Mouse (Mus musculus) neural tube, embryonic 12.5 days (tissue): ENCODE measurements around the gene Ccdc162. TPM values are rescaled to one million over a fixed set of nuclear protein-coding genes. Genes with fewer than 3 reads are reported as not detected.

Experiments
- ATAC-seq: fragments of 200-750 bp; cut with Nextera tagmentation; 2 replicates; pipeline ENCODE4 v1.8.0; 2017; ENCODE audit warnings: low read depth, mild to moderate bottlenecking, moderate TSS enrichment, moderate library complexity; ENCODE audit not compliant: low FRiP score
- H3K27ac ChIP-seq: fragments of 300-500 bp; sonication (generic); 2 replicates; pipeline ENCODE4 v1.5.1; 2016
- H3K27me3 ChIP-seq: fragments of 300-500 bp; sonication (generic); replicated peaks from 2 replicates; pipeline ENCODE4 v1.6.1; 2016; ENCODE audit warnings: mild to moderate bottlenecking
- H3K36me3 ChIP-seq: fragments of 300-500 bp; sonication (generic); 2 replicates; pipeline ENCODE4 v1.6.1; 2016; ENCODE audit warnings: mild to moderate bottlenecking
- H3K4me1 ChIP-seq: fragments of 300-500 bp; sonication (generic); 2 replicates; pipeline ENCODE4 v1.6.1; 2016
- H3K4me2 ChIP-seq: fragments of 300-500 bp; sonication (generic); replicated peaks from 2 replicates; pipeline ENCODE4 v1.6.1; 2016; ENCODE audit warnings: mild to moderate bottlenecking
- H3K4me3 ChIP-seq: fragments of 300-500 bp; sonication (generic); 2 replicates; pipeline ENCODE4 v1.5.1; 2016
- H3K9ac ChIP-seq: fragments of 300-500 bp; sonication (generic); 2 replicates; pipeline ENCODE4 v1.6.1; 2016; ENCODE audit warnings: mild to moderate bottlenecking
- H3K9me3 ChIP-seq: fragments of 300-500 bp; sonication (generic); 2 replicates; pipeline ENCODE4 v1.6.1; 2016; ENCODE audit warnings: mild to moderate bottlenecking
- WGBS: fragments of 180-500 bp; shearing (Covaris S2); methylation state at CpG from one replicate; pipeline ENCODE4 v1.1.7; 2016; 5-methylcytosine and 5-hydroxymethylcytosine counted together
- polyA plus RNA-seq: library from polyadenylated mRNA; unstranded; fragments of >200 nt; fragmentation: Nextera tagmentation; extraction: Ambion mirVana; gene quantifications from 2 replicates; pipeline ENCODE4 v1.2.1, GENCODE M21; 2016

Gene Ccdc162
- polyA plus RNA-seq = 0.27 and 0.51 TPM in 2 replicates

DNA sequence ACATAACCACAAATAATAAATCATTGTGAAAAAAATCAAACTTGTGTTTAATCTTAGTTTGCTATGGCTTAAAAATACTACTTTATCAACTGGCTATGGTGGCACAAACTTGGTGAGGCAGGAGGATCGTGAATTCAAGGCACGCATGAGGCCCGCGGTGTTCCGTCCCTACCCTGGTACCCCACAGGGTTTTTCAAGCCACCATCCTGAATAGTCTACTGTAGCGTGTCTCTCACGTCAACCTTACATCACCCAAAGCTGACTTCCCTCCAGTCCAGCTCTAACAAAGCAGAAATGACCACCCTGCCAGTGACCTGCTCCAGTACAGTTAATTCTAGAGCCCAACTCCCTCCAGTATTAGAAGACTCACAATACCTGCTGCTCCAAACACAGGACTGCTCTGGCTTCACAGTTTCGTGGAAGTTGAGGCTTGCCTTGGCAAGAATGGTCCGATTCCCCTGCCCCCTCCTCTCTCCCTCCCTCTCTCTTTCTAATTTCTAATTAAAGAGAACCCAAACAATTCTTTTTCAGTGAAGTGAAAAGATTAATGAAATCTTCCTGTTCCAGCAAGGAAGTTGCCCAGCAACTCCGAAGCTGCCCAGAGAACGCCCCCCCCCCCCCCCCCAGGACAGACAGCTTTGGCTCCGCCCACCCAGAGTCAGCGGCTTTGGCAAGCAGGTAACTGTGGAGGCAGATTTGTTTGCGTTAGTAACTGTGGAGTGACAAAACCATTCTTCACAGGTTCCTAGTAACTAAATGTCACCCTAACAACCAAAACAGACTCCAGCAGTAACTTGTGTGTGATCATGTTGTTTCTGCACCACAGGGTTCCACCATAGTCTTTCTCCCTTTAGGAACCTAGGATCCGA is at the start of gene Ccdc162:
Gene Ccdc162, minus strand, starts transcription at position 606 of the 869 bp plus-strand sequence.
- ATAC-seq = peak; percentile 76
- Histone ChIP-seq H3K27ac (no peak within 1 kb of the TSS), H3K4me2 (peak within 1 kb of the TSS; percentile 18; the same call in 1 of the 2 replicates), H3K36me3 (no peaks in the 10 kb centered on the region), H3K27me3 (no peaks in the 10 kb centered on the region), H3K4me1 (peaks cover 21% of the 10 kb centered on the region), H3K9ac (no peak within 1 kb of the TSS), H3K4me3 (no peak within 1 kb of the TSS), H3K9me3 (no peaks in the 10 kb centered on the region)
- WGBS = 44% methylated on average over 15 of the region's 15 CpGs

DNA sequence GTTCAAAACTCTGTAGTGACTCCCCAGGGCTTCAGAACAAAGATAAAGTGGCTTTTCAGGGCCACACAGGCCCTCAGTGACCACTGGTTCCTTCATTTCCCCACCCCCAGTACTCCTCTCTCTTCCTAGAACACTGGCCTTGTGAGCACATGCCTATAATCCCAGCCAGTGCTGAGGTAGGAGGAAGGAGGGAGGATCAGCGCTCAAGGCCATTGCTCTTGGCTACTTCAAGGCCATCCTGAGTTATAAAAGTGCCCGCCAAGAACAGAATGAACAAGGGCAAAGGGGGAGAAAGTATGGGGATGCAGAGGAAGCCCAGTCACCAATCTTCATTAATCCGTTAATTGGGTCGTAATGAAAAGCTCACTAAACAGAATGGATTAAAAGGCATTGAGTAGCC is 49.2 kb upstream of the Ccdc162 start:
- Histone ChIP-seq H3K36me3 (no peaks in the 10 kb centered on the region), H3K4me1 (no peaks in the 10 kb centered on the region), H3K4me2 (no peak overlapping the region), H3K27me3 (no peaks in the 10 kb centered on the region), H3K9me3 (no peaks in the 10 kb centered on the region), H3K4me3 (no peak overlapping the region), H3K9ac (no peak overlapping the region), H3K27ac (no peak overlapping the region)
- ATAC-seq = no peak
- WGBS = 95% methylated on average over 4 of the region's 4 CpGs

DNA sequence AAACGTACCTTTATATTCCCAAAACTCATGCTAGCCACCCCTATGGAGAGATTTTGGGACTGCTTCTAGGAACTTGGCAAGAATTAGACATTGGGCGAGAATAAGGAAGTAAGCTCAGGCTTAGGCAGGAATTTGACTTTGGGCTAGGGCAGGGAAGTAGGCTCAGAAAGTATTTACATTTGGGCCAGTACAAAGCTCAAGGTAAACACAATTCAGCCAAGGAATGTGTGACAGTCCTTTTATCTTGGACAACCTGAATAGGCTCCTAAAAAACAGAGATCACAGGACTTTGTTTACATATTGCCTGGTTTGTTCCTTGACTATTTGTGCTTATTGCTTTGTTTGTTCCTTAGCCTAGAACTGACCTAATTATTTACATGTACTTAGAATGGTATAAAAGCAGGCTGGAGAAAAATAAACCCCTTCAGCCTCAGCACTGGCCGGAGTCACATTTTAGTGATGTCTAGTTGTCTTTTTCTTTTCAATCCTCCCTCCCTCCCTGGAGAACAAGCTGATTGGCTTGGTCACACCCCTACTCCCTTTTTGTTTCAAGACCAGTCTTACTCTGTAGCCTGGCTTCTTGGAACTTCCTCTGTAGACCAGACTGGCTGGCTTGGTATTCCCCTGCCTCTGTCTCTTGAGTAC is 47.4 kb upstream of the Ccdc162 start:
- ATAC-seq = no peak
- 80% methylated on average over 3 of the region's 3 CpGs for WGBS
- no peaks in the 10 kb centered on the region for H3K9me3 ChIP-seq

DNA sequence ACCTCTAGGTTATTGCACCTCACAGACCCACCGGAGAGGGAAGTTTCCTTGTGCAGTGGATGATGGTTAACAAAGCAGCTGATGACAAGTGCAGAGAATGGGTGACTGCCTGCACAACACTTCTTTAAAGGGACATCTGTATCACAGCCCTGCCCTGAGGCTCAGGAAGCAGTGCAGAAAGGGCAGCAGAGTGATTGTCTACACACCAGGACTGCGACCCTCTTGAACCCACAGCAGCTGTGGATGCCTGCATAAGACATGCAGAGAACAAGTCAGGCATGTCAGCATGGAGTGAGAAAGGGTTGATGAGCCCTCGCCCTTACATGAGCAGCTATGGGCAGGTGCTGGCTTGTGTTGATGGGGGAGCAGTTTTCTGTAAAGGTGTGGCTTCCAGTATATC is 44.4 kb upstream of the Ccdc162 start:
- no peaks in the 10 kb centered on the region for H3K36me3 ChIP-seq
- H3K9ac ChIP-seq = no peak overlapping the region
- no peak overlapping the region for H3K27ac ChIP-seq
- H3K4me2 ChIP-seq = no peak overlapping the region
- no peaks in the 10 kb centered on the region for H3K27me3 ChIP-seq
- 62% methylated on average over 3 of the region's 3 CpGs for WGBS
- no peaks in the 10 kb centered on the region for H3K9me3 ChIP-seq
- ATAC-seq = no peak
- no peaks in the 10 kb centered on the region for H3K4me1 ChIP-seq
- no peak overlapping the region for H3K4me3 ChIP-seq

More for the DNA sequence above, 47.4 kb upstream of the Ccdc162 start:
- Histone ChIP-seq H3K4me1 (no peaks in the 10 kb centered on the region), H3K9ac (no peak overlapping the region), H3K27me3 (no peaks in the 10 kb centered on the region), H3K36me3 (no peaks in the 10 kb centered on the region), H3K4me3 (no peak overlapping the region), H3K27ac (no peak overlapping the region), H3K4me2 (no peak overlapping the region)

DNA sequence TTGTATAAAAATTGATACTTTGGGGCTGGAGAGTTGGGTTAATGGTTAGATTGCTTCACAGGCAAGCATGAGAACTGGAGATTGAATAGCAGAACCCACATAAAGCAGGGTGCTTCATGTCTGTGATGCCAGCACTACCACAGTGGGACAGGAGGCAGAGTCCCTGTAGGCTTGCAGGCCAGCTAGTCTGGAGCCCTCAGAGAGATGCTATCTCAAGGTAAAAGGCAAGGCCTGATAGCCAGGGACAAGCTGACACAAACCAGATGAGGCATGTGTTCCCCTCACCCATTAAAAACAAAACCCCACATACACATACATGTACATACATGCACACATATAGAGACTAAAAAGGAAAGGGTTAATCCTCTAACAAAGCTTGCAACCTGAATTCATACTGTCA is 41.6 kb upstream of the Ccdc162 start:
- Histone ChIP-seq H3K4me1 (no peaks in the 10 kb centered on the region), H3K9ac (no peak overlapping the region), H3K36me3 (no peaks in the 10 kb centered on the region), H3K9me3 (no peaks in the 10 kb centered on the region), H3K27me3 (no peaks in the 10 kb centered on the region), H3K4me2 (no peak overlapping the region), H3K4me3 (no peak overlapping the region), H3K27ac (no peak overlapping the region)
- ATAC-seq = no peak

DNA sequence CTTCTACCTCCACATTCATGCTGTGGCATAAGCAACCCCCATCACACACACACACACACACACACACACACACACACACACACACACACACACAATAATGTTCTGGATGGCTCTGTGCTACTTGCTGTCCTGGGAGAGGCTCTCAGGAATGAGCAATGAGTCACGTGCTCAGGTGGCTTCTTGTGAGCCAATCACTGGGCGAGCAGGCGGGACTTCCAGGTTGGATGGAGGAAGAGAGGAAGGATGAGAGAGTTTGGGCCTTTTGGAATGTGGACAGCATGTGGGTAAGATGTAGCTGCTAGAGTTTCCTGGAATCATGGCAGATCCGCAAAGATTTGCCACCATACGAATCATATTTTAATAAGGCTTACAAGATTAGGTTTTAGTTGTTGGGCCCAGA is 40.8 kb upstream of the Ccdc162 start:
- H3K4me1 ChIP-seq = no peaks in the 10 kb centered on the region
- H3K9me3 ChIP-seq = no peaks in the 10 kb centered on the region
- no peak for ATAC-seq
- H3K9ac ChIP-seq = no peak overlapping the region
- no peaks in the 10 kb centered on the region for H3K36me3 ChIP-seq
- H3K4me3 ChIP-seq = no peak overlapping the region
- no peak overlapping the region for H3K4me2 ChIP-seq
- H3K27me3 ChIP-seq = no peaks in the 10 kb centered on the region
- 96% methylated on average over 5 of the region's 5 CpGs for WGBS
- no peak overlapping the region for H3K27ac ChIP-seq

DNA sequence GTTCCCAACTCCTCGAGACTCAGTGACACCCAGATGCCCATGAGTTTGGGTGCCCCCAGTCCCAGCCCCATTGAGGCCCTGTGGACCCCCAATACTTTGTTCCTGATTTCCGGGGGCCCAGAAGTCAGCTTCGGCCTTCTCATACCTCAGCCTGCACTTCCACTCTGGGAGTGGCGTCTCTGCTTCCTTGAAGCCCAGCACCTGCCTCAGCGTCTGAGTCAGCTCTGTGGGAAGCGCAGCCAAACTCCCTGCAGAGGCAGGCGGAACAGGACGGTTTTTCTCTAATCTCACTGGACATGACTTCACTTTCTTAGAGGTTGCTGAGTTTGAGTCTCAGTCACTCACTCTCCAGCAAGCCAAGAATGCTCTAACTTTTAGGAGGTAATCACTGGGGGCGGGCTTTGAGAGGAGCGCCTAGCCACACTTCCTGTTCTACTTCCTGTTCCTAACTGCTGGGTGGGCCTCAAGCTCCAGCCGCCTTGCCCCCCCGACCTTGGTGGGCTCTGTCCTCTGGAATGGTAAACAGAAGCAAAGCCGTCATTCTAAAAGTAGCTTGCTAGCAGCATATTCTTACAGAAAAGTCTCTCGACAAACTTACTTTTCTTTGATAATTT is 35.5 kb upstream of the Ccdc162 start:
- no peak for ATAC-seq
- WGBS = 89% methylated on average over 14 of the region's 14 CpGs
- H3K9ac ChIP-seq = no peak overlapping the region
- no peaks in the 10 kb centered on the region for H3K27me3 ChIP-seq
- no peaks in the 10 kb centered on the region for H3K9me3 ChIP-seq
- no peaks in the 10 kb centered on the region for H3K4me1 ChIP-seq
- H3K36me3 ChIP-seq = no peaks in the 10 kb centered on the region
- no peak overlapping the region for H3K4me2 ChIP-seq
- no peak overlapping the region for H3K27ac ChIP-seq
- no peak overlapping the region for H3K4me3 ChIP-seq

DNA sequence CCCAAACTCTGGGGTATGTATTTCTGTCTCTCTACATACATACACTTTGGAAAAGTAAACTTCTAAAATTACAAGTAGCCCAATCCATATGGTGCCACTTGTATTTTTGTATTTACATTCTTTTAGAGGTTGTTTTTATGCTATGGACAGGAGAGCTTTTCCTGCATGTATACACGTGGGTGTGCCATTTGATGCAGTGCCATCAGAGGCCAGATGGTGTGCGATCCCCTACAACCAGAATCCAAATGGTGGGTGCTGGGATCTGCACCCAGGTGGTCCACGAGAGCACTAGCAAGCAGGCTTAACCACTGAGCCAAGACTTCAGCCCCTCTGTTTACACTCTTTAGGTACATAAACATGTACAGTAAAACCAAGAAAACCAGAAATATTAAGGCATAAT is 32.9 kb upstream of the Ccdc162 start:
- Histone ChIP-seq H3K4me3 (no peak overlapping the region), H3K9me3 (no peaks in the 10 kb centered on the region), H3K4me1 (no peaks in the 10 kb centered on the region), H3K27me3 (no peaks in the 10 kb centered on the region), H3K27ac (no peak overlapping the region), H3K36me3 (no peaks in the 10 kb centered on the region), H3K4me2 (no peak overlapping the region), H3K9ac (no peak overlapping the region)
- no peak for ATAC-seq
- 82% methylated on average over 3 of the region's 3 CpGs for WGBS

DNA sequence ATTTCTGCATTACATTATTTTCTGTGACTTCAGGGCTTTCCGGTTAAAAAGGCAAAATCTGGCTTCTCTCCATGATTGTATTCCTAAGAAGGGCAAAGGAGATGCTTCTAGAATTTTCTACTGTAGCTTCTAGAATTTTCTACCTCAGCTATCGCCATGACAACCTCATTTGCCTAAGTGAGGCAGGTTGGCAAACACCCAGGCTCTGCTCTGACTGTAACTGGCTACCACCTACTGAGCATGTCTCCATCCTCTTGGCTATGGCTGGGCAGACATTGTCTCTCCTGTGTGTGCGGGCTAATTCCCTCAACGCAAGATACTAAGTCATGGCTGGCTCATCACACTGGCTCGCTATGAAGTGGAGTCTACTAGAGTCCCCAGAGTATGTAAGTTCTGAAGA is 30.1 kb upstream of the Ccdc162 start:
- Histone ChIP-seq H3K4me1 (no peaks in the 10 kb centered on the region), H3K36me3 (no peaks in the 10 kb centered on the region), H3K9ac (no peak overlapping the region), H3K27me3 (no peaks in the 10 kb centered on the region), H3K9me3 (no peaks in the 10 kb centered on the region), H3K4me3 (no peak overlapping the region), H3K27ac (no peak overlapping the region), H3K4me2 (no peak overlapping the region)
- no peak for ATAC-seq
- WGBS = 93% methylated on average over 5 of the region's 5 CpGs

DNA sequence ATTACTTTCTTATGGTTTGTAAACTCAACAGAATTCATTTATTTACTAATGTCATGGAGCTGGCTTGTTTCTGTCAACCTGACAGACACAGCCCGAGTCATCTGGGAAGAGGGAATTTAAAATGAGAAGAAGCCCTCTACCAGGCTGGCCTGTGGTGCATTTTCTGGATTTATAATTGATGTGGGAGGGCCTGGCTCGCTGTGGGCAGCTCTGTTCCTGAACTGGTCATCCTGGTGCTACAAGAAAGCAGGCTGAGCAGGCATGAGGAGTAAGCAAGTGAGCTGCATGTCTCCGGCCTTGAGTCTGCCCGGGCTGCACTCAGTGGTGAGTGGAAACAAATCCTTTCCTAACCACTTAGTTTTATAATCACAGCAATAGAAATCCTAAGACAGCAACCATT is 27.6 kb upstream of the Ccdc162 start:
- H3K9me3 ChIP-seq = no peaks in the 10 kb centered on the region
- no peak for ATAC-seq
- no peak overlapping the region for H3K27ac ChIP-seq
- H3K4me2 ChIP-seq = no peak overlapping the region
- WGBS = 91% methylated on average over 4 of the region's 4 CpGs
- H3K27me3 ChIP-seq = no peaks in the 10 kb centered on the region
- no peak overlapping the region for H3K4me3 ChIP-seq
- H3K9ac ChIP-seq = no peak overlapping the region
- no peaks in the 10 kb centered on the region for H3K4me1 ChIP-seq
- no peaks in the 10 kb centered on the region for H3K36me3 ChIP-seq

DNA sequence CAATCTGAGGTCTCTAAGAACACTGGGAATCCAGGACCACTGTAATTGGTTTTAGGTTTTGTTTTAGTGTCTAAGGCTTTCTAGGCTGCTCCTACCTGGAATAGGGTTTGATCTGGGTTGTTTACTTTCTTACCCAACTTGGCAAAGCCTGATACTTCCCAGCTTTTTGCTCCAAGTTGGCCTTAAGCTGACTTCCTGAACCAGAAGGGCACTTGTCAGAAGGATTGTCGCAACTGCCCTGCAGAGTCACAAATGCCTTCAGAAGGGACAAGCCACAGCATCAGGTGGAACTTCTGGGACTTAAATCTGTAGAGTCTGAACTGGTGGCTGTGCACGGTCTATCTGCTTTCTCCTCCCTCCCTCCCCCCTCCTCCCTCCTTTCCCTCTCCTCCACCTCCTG is 23.8 kb upstream of the Ccdc162 start:
- Histone ChIP-seq H3K4me3 (no peak overlapping the region), H3K4me2 (no peak overlapping the region), H3K36me3 (no peaks in the 10 kb centered on the region; the same call in 1 of the 2 replicates), H3K9ac (no peak overlapping the region), H3K27ac (no peak overlapping the region), H3K9me3 (no peaks in the 10 kb centered on the region), H3K4me1 (no peaks in the 10 kb centered on the region), H3K27me3 (no peaks in the 10 kb centered on the region)
- ATAC-seq = no peak
- WGBS = 97% methylated on average over 2 of the region's 2 CpGs

DNA sequence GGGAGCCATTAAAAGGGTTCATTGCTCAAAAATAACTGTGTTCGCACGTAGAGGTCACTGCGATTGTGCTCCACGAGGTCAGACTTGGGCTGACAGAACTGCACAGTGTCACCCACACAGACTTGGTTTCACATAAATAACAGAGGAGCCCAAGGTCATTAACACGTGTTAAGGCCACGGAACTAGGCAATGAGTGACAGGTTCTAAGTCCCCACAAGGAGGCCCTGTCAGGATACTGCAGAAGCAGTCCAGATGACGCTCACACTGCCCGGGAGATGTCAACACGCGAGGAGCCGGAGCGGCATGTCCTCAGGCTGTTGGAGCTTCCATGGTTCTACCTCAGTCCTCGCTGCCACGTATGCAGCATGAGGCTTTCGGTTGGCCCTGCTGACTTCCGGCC is 20.8 kb upstream of the Ccdc162 start:
- WGBS = 95% methylated on average over 16 of the region's 16 CpGs
- no peak for ATAC-seq
- Histone ChIP-seq H3K9ac (no peak overlapping the region), H3K36me3 (no peaks in the 10 kb centered on the region; the same call in 1 of the 2 replicates), H3K27ac (no peak overlapping the region), H3K4me3 (no peak overlapping the region), H3K27me3 (no peaks in the 10 kb centered on the region), H3K9me3 (no peaks in the 10 kb centered on the region), H3K4me1 (no peaks in the 10 kb centered on the region), H3K4me2 (no peak overlapping the region)
